Mouse (Mus musculus) forebrain, embryonic 13.5 days (tissue): ENCODE data around the gene Aatk. TPM values are rescaled to one million over a fixed set of nuclear protein-coding genes. Genes with fewer than 3 reads are reported as not detected.

Experiments
- ATAC-seq: fragments of 200-750 bp; cut with Nextera tagmentation; 2 replicates; pipeline ENCODE4 v1.8.0; 2017
- H3K27ac ChIP-seq: fragments of 300-500 bp; sonication (generic); 2 replicates; pipeline ENCODE4 v1.5.1; 2015; ENCODE audit warnings: inconsistent platforms, mild to moderate bottlenecking, moderate library complexity
- H3K27me3 ChIP-seq: fragments of 300-500 bp; sonication (generic); 2 replicates; pipeline ENCODE4 v1.6.1; 2015; ENCODE audit warnings: mild to moderate bottlenecking, inconsistent platforms
- H3K36me3 ChIP-seq: fragments of 300-500 bp; sonication (generic); 2 replicates; pipeline ENCODE4 v1.6.1; 2015; ENCODE audit warnings: mild to moderate bottlenecking, inconsistent platforms; ENCODE audit not compliant: poor library complexity, severe bottlenecking
- H3K4me1 ChIP-seq: fragments of 300-500 bp; sonication (generic); 2 replicates; pipeline ENCODE4 v1.6.1; 2015; ENCODE audit warnings: inconsistent platforms
- H3K4me2 ChIP-seq: fragments of 300-500 bp; sonication (generic); 2 replicates; pipeline ENCODE4 v1.6.1; 2015; ENCODE audit warnings: inconsistent platforms, mild to moderate bottlenecking, moderate library complexity
- H3K4me3 ChIP-seq: fragments of 300-500 bp; sonication (generic); 2 replicates; pipeline ENCODE4 v1.5.1; 2015; ENCODE audit warnings: mild to moderate bottlenecking, inconsistent platforms
- H3K9ac ChIP-seq: fragments of 300-500 bp; sonication (generic); 2 replicates; pipeline ENCODE4 v1.6.1; 2015; ENCODE audit warnings: mild to moderate bottlenecking, inconsistent platforms
- H3K9me3 ChIP-seq: fragments of 300-500 bp; sonication (generic); replicated peaks from 2 replicates; pipeline ENCODE4 v1.6.1; 2016; ENCODE audit warnings: inconsistent platforms
- WGBS: fragments of 180-500 bp; shearing (Covaris S2); methylation state at CpG from one replicate; pipeline ENCODE4 v1.1.7; 2015; 5-methylcytosine and 5-hydroxymethylcytosine counted together
- polyA plus RNA-seq: library from polyadenylated mRNA; unstranded; fragments of >200 nt; fragmentation: Nextera tagmentation; extraction: Ambion mirVana; gene quantifications from 2 replicates; pipeline ENCODE4 v1.2.1, GENCODE M21; 2015

Aatk gene
- polyA plus RNA-seq, 1 experiment from 2014 or later: 6.8 TPM

DNA sequence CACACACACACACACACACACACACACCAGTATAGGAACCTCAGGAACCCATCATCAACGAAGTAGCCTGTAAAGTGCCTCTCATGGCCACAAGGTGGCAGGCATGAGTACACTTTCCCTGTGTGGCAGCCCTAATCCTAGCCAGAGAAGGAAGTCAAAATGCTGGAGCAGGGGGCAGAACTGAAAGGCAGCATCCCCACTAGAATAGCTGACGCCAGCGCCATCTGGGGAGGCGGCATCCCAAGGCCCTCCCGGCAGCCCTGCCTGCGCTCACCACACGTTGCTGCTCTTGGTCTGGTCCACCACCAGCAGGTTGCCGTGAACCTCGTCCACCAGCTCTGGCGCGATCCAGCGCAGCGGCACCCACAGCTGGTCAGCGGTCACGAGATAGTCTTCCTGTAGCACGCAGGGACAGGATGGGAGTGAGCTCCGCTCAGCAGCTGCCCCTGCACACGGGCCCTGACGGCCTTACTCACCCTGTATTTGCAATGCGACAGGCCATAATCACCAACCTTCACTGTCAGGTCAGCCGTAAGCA, 33.7 kb downstream of the Aatk start:
- Histone ChIP-seq H3K4me2 (peak overlapping the region; percentile 54), H3K9ac (peak overlapping the region; percentile 60), H3K27ac (no peak overlapping the region; the same call in 1 of the 2 replicates), H3K27me3 (no peaks in the 10 kb centered on the region), H3K4me1 (peaks cover 18% of the 10 kb centered on the region), H3K9me3 (no peaks in the 10 kb centered on the region), H3K36me3 (peaks cover 48% of the 10 kb centered on the region), H3K4me3 (peak overlapping the region; percentile 25)
- 21% methylated on average over 21 of the region's 21 CpGs for WGBS
- peak; percentile 80 for ATAC-seq

DNA sequence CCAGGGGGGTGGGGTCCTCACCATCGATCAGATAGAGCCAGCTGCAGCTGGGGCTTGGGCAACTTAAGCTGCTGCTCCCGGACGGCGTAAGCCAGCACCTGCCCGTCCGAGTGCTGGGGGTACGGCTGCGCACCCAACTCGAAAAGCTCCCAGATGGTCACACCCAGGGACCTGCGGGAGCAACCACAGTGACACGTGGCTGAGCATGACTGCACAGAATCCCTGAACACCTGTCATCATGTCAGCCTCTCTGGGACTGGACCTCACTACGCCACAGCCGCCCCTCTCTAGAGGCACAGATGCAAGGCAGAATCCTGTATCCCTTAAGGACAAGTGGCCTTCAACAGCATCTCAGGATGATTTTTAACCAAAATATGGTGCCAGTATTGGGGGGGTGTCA, 34.3 kb downstream of the Aatk start:
- Histone ChIP-seq H3K27ac (no peak overlapping the region), H3K9me3 (no peaks in the 10 kb centered on the region), H3K4me3 (no peak overlapping the region), H3K27me3 (no peaks in the 10 kb centered on the region), H3K9ac (no peak overlapping the region), H3K36me3 (peaks cover 48% of the 10 kb centered on the region), H3K4me2 (no peak overlapping the region), H3K4me1 (peaks cover 18% of the 10 kb centered on the region)
- ATAC-seq: peak; percentile 34
- 86% methylated on average over 13 of the region's 13 CpGs for WGBS

DNA sequence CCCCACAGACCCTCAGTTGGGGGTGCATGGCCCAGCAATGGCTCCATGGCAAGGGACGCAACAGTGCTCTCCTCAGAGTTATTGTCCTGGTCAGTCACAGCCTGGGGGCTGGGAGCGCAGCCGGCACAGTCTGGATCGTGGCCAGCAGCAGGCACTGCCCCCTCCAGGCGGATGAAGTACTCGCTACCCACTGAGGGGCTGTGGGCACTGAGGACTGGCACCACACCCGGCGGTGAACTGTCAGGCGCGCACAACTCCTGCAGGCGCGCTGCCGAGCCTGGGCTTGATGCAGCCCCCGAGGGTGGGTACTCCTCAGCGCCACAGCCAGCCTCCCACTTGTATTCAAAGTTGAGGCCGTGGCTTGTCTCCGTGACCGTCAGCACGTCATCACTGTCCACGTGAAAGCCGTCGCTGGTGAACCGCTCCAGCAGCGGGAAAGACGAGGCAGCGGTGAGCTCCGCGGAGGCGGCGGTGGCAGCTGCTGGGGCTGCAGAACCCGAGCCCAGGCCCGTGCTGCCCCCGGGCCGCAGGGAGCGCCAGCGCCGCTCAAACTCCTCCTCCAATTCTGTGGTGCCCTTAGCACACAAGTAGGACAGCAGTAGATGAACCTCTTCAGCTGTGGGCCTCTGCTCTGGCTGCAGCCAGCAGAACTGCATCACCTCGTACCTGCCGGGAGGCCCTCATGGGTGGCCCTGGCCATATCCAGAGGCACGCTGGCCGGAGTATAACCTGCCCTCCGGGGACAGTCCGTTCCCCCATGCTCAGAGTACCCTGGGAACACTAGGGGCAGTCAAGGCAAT, 35.0 kb downstream of the Aatk start:
- whole genome bisulfite sequencing: 53% methylated on average over 43 of the region's 43 CpGs
- Histone ChIP-seq H3K27me3 (no peaks in the 10 kb centered on the region), H3K9me3 (no peaks in the 10 kb centered on the region), H3K4me2 (peak overlapping the region; percentile 36), H3K36me3 (peaks cover 48% of the 10 kb centered on the region), H3K4me3 (0 out of 2 replicates have a peak overlapping the region, but pooled peaks have one; percentile 7), H3K27ac (no peak overlapping the region), H3K9ac (peak overlapping the region; percentile 28), H3K4me1 (peaks cover 18% of the 10 kb centered on the region)
- ATAC-seq: no peak

DNA sequence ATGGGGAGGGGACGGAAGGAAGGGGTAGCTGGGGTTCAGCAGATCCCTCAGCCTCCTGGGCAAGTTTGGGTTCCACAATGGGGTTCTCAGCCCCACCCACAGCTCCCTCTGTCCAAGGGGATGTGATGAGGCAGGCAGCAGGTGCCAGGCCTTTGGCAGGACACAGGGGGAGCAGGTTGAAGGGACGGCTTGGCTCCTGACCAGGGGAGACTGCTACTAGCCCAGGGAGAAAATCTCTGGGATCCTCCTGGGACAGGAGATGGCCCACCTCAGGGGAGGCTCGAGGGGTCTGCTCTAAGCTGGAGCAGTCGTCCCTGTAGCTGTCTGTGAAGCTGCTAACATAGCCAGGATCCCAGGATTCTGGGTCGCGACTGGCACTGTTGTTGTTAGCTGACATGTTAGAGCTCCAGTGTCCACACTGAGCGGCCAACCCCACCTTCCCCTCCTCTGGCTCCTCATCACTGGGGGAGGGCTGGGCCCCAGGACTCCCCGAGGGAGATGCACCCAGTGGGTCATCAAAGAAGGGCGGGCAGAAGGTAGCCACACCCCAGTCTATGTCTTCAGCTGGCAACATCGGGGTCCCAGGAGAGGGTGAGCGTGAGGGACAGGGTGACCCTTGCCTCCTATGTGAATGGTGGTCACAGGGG, 35.7 kb downstream of the Aatk start:
- peaks cover 56% of the 10 kb centered on the region for H3K36me3 ChIP-seq

DNA sequence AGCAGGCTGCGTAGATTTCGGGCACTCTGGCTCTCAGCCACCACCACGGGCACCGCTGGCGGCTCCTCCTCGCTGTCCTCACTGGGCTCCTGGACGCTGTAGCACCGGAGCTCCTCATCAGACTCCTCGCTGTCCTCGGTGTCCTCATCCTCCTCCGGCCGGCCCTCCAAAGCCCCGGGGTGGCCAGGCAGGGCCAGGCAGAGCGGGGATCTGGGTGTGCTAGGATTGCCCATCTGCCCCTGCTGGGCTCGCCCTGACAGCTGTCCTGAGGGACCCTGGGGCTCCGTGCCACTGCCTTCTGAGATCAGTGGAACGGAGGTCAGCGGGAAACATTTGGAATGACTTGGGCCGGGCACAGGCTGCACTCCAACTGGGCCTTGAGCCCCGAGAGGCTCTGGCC, 37.0 kb downstream of the Aatk start:
- peaks cover 47% of the 10 kb centered on the region for H3K36me3 ChIP-seq
- ATAC-seq: no peak
- H3K27ac ChIP-seq: no peak overlapping the region
- no peaks in the 10 kb centered on the region for H3K9me3 ChIP-seq
- 86% methylated on average over 20 of the region's 20 CpGs for WGBS
- H3K4me3 ChIP-seq: no peak overlapping the region
- H3K4me1 ChIP-seq: peaks cover 18% of the 10 kb centered on the region
- H3K9ac ChIP-seq: no peak overlapping the region
- H3K4me2 ChIP-seq: no peak overlapping the region
- no peaks in the 10 kb centered on the region for H3K27me3 ChIP-seq

More for the DNA sequence above, 35.7 kb downstream of the Aatk start:
- WGBS: 80% methylated on average over 11 of the region's 11 CpGs
- peaks cover 18% of the 10 kb centered on the region for H3K4me1 ChIP-seq
- peak overlapping the region; percentile 28 for H3K9ac ChIP-seq
- H3K4me2 ChIP-seq: peak overlapping the region; percentile 36
- no peak overlapping the region for H3K4me3 ChIP-seq
- no peak for ATAC-seq
- no peaks in the 10 kb centered on the region for H3K9me3 ChIP-seq
- no peak overlapping the region; the same call in 1 of the 2 replicates for H3K27ac ChIP-seq
- no peaks in the 10 kb centered on the region for H3K27me3 ChIP-seq

DNA sequence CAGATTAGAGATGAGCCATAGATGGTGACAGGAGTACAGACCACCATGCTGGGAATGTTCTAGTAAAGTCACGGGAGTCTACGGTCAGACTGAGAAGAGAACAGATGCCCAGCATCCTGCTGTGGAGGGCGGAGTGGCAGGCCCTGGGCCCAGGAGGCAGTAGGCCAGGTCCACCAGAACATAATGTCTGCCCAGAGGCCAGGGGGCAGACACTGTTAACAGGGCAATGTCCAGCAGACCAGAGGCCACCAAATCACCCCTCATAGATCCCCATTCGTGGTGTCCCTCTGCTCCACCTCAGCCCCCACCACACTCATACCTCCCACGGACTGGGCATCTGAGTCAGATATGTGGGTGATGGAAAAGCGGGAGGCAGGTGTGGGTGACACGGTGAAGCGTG, 38.0 kb downstream of the Aatk start:
- 91% methylated on average over 8 of the region's 8 CpGs for WGBS
- Histone ChIP-seq H3K4me3 (no peak overlapping the region), H3K9me3 (no peaks in the 10 kb centered on the region), H3K9ac (no peak overlapping the region), H3K27ac (no peak overlapping the region), H3K36me3 (peaks cover 38% of the 10 kb centered on the region), H3K4me2 (no peak overlapping the region), H3K27me3 (no peaks in the 10 kb centered on the region), H3K4me1 (peaks cover 18% of the 10 kb centered on the region)
- ATAC-seq: no peak

DNA sequence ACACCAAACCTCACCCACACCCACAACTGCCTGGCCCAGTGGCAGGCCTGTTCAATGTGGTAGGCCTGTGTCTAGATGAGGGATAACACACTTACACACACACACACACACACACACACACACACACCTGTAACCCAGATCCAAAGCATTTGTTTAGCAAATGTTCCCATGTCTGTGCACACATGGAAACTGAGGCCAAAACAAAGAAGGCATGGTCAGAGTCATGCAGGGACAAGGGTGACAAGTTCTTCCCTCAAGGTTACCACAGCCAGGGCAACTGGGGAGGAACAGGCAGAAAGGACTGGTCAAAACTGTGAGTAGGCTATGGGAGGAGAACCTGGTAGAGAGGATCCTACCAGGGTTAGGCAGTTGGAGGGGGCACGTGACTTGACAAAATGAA, 38.5 kb downstream of the Aatk start:
- Histone ChIP-seq H3K4me2 (no peak overlapping the region), H3K36me3 (peaks cover 38% of the 10 kb centered on the region), H3K9ac (no peak overlapping the region), H3K27me3 (no peaks in the 10 kb centered on the region), H3K27ac (no peak overlapping the region), H3K9me3 (no peaks in the 10 kb centered on the region), H3K4me3 (no peak overlapping the region), H3K4me1 (peaks cover 16% of the 10 kb centered on the region)
- WGBS: 95% methylated on average over 1 of the region's 1 CpGs
- ATAC-seq: no peak

DNA sequence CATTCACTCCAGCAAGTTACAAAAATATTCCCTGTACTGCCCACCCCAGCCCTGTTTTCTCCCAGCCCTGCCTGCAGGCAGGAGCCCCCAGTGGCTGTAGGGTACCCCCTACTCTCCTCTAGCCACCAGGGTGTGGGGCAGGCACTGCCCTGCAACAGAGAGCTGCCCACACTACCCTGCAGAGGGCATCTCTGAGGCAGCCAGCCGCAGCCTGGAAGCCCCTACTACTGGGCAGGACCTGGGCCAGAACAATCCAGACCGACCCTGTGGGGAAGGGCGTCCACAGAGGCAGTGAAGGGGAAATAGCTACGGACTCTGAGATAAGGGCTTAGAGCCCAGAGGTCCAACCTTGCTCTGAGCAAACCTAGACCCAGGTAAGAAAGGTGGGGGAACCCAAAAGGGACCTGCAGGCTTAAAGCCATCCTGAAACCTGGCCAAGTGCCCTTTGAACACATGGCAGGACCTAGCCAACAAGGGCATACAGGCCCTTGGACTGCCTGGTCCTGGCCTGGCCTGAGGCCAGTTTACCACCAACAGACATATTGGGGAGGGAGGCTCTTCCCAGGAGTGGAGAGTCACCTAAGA, 39.4 kb downstream of the Aatk start:
- H3K27ac ChIP-seq: no peak overlapping the region
- no peak for ATAC-seq
- H3K9me3 ChIP-seq: no peaks in the 10 kb centered on the region
- no peaks in the 10 kb centered on the region for H3K27me3 ChIP-seq
- H3K9ac ChIP-seq: no peak overlapping the region
- WGBS: 78% methylated on average over 4 of the region's 4 CpGs
- H3K4me3 ChIP-seq: no peak overlapping the region
- H3K4me2 ChIP-seq: no peak overlapping the region
- peaks cover 12% of the 10 kb centered on the region for H3K4me1 ChIP-seq
- H3K36me3 ChIP-seq: peaks cover 38% of the 10 kb centered on the region

DNA sequence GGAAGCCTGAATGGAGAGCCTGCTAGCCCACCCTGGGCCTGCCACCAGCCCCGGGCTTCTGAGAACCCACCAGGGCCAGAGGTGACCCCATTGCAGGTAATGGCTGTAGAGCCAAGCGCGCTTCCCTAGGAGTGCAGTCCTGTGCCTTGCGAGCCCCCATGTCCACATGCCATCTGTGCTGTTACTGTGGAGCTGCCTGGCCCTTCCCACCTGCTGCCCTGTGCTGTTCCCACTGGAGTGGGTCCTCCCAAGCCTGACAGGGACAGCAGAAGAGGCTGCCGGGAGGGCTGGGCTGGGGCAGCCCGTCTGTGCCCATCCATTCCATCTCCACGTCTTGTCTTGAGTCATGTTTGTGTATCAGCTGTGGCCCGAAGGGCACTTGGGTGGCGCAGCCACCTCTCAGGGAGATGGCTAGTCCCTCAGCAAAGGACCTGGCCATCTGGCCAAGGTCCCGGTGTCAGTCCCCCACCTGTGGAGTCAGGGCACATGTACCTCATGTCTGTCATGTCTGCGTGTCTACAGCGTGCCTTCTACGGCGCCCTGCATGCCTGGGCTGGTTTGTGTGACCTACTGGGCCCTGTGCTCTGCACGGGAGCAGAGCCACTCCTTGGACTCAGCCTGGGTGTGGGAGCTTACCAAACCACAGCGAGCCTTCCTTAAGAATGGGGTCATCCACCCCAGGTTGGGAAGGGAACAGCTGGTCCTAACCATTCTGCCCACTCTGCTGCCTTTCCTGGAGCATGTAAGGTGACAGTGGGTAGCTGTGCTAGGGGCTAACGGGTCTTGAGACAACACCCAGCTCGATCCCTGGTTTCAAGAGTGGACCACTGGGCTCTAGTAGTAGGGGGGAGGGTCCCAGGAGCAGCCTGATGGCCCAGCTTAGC, 41.3 kb downstream of the Aatk start:
- 90% methylated on average over 18 of the region's 18 CpGs for WGBS
- H3K27me3 ChIP-seq: no peaks in the 10 kb centered on the region
- H3K9ac ChIP-seq: no peak overlapping the region
- peaks cover 27% of the 10 kb centered on the region for H3K36me3 ChIP-seq
- no peak overlapping the region for H3K4me2 ChIP-seq
- H3K27ac ChIP-seq: no peak overlapping the region
- ATAC-seq: no peak
- H3K9me3 ChIP-seq: no peaks in the 10 kb centered on the region
- no peak overlapping the region for H3K4me3 ChIP-seq
- H3K4me1 ChIP-seq: peaks cover 5% of the 10 kb centered on the region

DNA sequence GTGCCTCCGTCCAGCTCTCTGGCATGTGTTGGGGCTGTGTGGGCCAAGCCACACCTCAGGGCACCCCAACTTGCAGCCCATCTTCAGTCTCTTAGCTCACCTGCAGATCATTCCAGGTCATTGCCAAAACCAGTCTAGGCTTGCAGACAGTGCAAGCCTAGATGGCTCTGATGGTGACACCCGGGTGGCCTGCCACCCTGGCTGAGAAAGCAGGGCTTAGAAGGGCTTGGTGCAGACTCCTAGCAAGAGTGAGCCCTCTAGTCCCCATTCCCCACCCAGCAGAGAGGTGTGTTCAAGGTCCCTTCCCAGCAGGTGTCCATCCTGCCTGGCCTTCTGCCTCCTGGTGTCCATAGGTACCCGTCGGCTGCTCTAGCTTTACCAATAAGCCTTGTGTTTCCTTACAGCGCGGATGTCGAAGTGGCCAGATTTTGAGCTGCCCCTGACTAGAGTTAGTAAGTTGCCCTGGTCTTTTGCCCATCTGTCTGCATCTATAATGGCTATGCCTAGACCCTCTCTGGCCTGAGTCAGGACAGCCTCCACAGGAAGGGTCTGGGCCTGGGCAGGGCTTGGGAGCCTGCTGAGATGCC, 44.2 kb downstream of the Aatk start:
- Histone ChIP-seq H3K4me3 (no peak overlapping the region), H3K27ac (no peak overlapping the region), H3K27me3 (no peaks in the 10 kb centered on the region), H3K9me3 (no peaks in the 10 kb centered on the region), H3K4me1 (peaks cover 5% of the 10 kb centered on the region), H3K36me3 (peaks cover 7% of the 10 kb centered on the region; the same call in 1 of the 2 replicates), H3K4me2 (no peak overlapping the region), H3K9ac (no peak overlapping the region)
- no peak for ATAC-seq
- WGBS: 91% methylated on average over 7 of the region's 7 CpGs

DNA sequence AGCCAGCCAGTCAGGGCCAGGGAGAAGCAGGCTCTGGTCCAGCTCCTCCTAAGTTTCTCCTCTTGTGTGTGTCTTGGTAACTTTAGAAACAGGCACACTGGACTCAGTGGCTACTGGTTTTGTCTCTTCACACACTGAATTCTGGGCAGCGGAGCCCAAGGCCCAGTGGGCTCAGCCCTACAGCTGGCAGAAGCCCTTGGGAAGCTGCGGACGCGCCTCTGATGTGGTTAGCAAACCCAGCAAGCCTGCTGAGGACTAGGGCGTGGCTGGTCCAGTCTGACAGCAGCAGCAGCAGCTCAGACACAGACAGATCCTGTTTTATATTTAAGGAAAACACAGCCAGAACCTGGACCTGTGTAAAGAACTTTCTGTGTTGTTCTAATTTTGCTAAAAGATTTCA, 44.9 kb downstream of the Aatk start:
- 77% methylated on average over 5 of the region's 5 CpGs for WGBS
- Histone ChIP-seq H3K9me3 (no peaks in the 10 kb centered on the region), H3K27me3 (no peaks in the 10 kb centered on the region), H3K4me3 (no peak overlapping the region), H3K4me2 (no peak overlapping the region), H3K27ac (no peak overlapping the region), H3K4me1 (peaks cover 5% of the 10 kb centered on the region), H3K36me3 (peaks cover 7% of the 10 kb centered on the region; the same call in 1 of the 2 replicates), H3K9ac (no peak overlapping the region)
- no peak for ATAC-seq
